Mouse (Mus musculus): Measurements from ENCODE around the gene Nupr1.

The Nupr1 gene

DNA sequence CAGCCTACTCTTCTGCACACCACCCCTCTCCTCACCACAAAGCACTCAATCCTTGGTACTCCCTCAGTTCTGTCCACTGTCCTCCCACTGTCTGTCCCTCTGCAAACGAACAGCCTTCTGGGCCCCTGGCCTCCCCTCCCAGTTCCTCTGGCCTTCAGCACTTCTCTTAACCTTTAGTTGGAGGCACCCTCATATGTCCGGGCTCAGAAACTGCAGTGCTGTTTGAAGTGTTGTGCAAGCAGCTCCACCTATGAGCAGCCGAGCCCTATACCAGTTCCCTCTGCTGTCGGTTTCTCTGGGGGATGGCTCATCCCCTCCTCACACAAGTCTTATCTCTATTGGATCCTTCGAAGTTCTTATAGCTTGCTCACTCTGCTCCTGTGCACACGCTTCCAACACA is 34.2 kb downstream of the Nupr1 start:
- DNase-seq (ENCODE audit: low spot score): no peak

DNA sequence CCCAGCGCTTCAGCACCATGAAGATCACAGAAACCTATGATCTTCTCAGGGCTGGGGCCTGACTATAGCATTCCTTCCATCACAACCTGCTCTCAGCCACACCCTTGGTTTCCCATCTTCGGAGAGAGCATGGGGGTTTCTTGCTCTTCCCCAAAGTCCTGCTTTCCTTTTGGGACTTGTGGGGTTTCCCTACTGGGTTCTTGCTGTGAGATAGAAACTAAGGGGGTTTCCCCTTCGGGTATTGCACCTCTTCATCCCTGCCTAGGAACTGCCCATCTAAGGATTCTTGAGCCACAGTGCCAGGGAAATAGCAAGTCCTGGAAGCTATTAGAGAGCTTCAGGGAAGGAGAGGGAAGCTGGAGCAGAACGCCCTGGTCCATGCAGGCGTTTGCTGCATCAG is 34.8 kb downstream of the Nupr1 start:
- no peak for DNase-seq (ENCODE audit: low spot score)

DNA sequence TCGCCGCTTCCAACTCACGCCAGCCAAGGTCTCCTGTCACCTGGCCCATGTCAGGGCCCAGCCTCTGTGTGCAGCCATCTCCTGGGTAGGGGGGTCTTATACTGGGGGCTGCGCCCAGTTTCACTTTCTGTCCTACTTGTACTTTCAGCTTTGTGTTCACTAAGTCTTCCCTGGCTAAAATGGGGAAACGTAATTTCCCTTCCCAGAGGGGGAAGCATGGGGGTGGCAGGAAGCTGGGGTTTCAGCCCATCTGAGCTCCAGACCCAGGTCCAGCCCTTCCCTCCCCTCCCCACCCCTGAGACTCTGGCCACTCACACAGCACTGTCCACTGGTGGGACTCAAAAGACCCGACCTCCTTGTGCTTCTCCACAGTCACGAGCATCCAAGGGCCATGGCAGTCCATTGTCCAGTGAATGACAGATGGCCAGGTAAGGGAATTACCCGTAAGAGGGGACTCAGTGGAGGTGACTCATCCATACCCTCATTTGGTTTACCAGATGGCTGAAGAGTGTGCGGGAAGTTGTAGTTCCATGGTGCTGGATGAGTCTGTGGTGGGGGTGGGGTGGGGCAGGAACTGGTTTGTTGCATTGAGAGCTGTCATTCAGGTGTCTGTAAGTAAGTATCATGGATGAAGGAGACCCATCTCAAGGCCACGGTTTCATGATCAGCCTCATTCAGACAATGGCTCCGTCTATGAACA is 35.6 kb downstream of the Nupr1 start, which contains the start of gene Il27:
Il27 (minus strand) TSS at position 80 of the 700 bp plus-strand sequence.
- no peak for DNase-seq (ENCODE audit: low spot score)

DNA sequence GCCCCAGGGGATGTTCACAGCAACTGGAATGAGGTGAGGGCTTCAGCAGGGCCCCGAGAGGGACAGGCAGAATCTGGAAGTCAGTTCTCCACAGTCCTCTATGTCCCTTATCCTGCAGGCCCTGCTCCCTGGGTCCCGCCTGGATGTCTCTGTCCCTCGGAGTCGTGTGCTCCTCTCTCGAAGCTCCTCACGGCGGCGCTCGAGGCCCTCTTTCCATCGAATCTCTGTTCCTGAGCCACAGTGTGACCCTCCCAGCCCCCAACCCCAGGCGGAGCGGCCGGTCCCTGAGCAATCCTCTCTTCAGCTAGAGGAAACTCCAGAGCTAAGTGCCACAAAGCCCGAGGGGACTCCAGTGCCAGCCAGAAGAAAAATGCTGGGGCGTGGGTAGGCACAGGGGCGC is 42.9 kb downstream of the Nupr1 start:
- DNase-seq (ENCODE audit: low spot score): no peak

GRCm38 (mm10) chr7:126586839-126587238 is 43.8 kb downstream of the Nupr1 start:
- DNase-seq (ENCODE audit: low spot score): no peak

- no peak for DNase-seq (ENCODE audit: low spot score)
Measured at GRCm38 (mm10) chr7:126585717-126586116, 44.9 kb downstream of the Nupr1 start, which contains the start of gene Cln3. Cln3 (minus strand) TSS chr7:126585817.

GRCm38 (mm10) chr7:126584506-126584977 is 46.1 kb downstream of the Nupr1 start, which contains the start of gene Apobr:
Apobr (plus strand) TSS chr7:126584942.
- no peak for DNase-seq (ENCODE audit: low spot score)

- no peak for DNase-seq (ENCODE audit: low spot score)
Measured at GRCm38 (mm10) chr7:126583761-126584160, 46.9 kb downstream of the Nupr1 start.

GRCm38 (mm10) chr7:126583251-126583709 is 47.4 kb downstream of the Nupr1 start:
- peak; percentile 80 for DNase-seq (ENCODE audit: low spot score)

- DNase-seq (ENCODE audit: low spot score): no peak
Measured at GRCm38 (mm10) chr7:126582759-126583158, 47.9 kb downstream of the Nupr1 start.

DNA sequence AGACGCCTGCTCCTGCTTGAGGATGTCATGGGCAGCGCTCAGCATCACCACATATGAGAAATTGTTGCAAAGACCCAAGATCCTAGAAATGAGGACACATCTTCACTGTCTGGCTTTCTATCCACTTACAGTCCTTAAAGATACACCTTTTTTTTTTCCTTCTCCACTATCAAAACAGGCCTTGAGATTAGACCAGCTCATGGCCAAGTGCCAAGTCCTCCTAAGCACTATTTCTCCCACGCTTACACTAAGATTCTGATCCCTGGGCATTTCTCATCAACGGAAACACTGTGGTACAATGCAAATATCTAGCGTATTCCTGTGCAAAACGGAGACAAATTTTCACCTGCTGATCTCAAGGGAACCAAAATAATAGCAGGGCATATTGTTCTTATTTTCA is 49.0 kb downstream of the Nupr1 start:
- DNase-seq (ENCODE audit: low spot score): no peak

- DNase-seq (ENCODE audit: low spot score): no peak
Measured at GRCm38 (mm10) chr7:126579172-126579571, 51.5 kb downstream of the Nupr1 start.

DNA sequence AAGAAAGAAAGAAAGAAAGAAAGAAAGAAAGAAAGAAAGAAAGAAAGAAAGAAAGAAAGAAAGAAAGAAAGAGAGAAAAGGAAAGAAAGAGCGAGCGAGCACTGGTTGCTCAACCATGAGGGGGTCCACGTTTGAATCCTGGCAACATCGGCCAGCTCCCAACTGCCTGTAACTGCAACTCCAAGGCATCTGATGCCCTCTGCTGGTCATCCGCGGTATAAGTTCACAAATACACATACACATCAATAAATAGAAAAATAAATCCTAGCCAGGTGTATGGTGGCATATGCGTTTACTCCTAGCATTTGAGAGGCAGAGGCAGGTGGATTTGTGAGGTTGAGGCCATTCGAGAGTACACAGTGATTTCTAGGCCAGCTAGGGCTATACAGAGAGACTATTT is 53.7 kb downstream of the Nupr1 start:
- no peak for DNase-seq (ENCODE audit: low spot score)

All from layer of hippocampus, adult 9-10 months (tissue).